Mouse (Mus musculus): ENCODE data around the gene Tctex1d1. TPM values are rescaled to one million over a fixed set of nuclear protein-coding genes. Genes with fewer than 3 reads are reported as not detected.

The Tctex1d1 gene
- polyA plus RNA-seq (2015; fragmentation: Nextera tagmentation; extraction: Ambion mirVana), result 0.80 and 0.96 TPM in 2 replicates

DNA sequence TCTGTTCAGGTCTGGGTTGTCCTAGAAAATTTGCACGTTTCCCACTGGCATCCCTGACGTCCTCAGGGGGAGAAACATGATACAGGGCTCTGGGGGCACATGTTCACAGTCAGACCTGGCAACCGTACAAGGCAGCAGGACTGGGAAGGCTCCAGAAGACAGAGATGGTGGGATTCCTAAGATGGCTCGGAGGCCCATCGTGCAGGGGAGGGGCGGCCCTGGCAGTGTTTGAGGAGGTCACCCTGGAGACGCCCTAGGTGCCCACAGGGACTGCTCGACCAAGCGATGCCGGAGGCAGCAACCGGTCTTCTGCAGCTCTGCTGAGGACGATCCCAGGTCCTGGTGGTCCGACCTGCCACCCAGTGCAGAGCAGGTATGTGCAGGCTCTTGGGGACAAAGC, at the start of gene Tctex1d1:
Gene Tctex1d1, plus strand, starts transcription at position 167 of the 400 bp plus-strand sequence.
- ATAC-seq (ENCODE audit: low read depth), result peak; percentile 54
- peaks cover 3% of the 10 kb centered on the region; the same call in 1 of the 2 replicates for H3K9me3 ChIP-seq (ENCODE audit: control insufficient read depth, low read length)
- H3K9ac ChIP-seq (ENCODE audit: low read length), result peak within 1 kb of the TSS; percentile 35; the same call in 1 of the 2 replicates
- H3K4me3 ChIP-seq (ENCODE audit: low read length), result peak within 1 kb of the TSS; percentile 38
- H3K4me2 ChIP-seq (ENCODE audit: low read depth, low read length), result peak within 1 kb of the TSS; percentile 60
- H3K27ac ChIP-seq (ENCODE audit: low read length), result no peak within 1 kb of the TSS
- no peaks in the 10 kb centered on the region for H3K36me3 ChIP-seq (ENCODE audit: control insufficient read depth, insufficient read depth, low read length)
- 0% methylated on average over 13 of the region's 13 CpGs for WGBS
- H3K27me3 ChIP-seq (ENCODE audit: control insufficient read depth, insufficient read depth, low read depth, low read length), result peaks cover 8% of the 10 kb centered on the region
- peaks cover 9% of the 10 kb centered on the region for H3K4me1 ChIP-seq (replicated peaks; ENCODE audit: control insufficient read depth, insufficient read depth, low read length)

DNA sequence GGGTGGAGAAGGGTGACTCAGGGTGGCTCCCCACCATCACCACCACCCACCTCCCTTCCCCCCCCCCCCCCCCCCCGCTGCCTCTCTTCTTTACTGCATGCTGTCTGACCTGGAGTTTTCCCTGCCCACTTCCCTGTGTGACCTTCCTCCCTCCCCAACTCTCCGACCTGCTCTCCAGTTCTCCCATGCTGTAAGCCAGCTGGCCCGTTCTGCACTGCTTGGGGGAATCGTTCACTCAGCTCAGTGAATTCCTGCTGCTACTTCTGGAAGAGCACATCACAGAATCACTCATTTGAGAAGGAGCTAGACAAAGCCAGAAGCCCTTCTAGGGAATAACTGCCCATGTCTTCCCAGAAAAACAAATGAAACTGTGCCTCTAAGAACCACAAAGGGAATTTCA, 48.9 kb upstream of the Tctex1d1 start:
- no peaks in the 10 kb centered on the region for H3K36me3 ChIP-seq (ENCODE audit: control insufficient read depth, insufficient read depth, low read length)
- WGBS, result 38% methylated on average over 3 of the region's 4 CpGs

DNA sequence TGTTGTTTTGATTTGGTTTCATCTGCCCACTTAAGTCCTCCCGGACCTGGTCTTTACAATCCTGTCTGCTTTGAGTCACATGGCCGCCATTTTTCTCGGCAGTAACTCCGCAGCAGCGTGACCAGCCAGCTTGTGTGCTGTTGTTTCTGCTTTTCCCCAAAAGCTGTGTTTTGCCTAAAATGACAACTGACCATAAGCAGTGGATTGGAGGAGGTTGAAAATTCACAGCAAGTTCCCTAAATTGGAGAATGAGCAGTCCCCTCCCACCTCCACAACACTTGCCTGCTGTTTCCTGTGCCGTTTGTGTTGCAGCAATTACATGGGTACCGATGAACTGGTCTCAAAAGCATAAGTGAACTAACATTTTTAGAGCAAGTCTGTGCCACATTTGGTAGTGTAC, 47.7 kb upstream of the Tctex1d1 start:
- H3K9me3 ChIP-seq (ENCODE audit: control insufficient read depth, low read length), result no peaks in the 10 kb centered on the region
- no peaks in the 10 kb centered on the region for H3K4me1 ChIP-seq (replicated peaks; ENCODE audit: control insufficient read depth, insufficient read depth, low read length)
- no peak for ATAC-seq (ENCODE audit: low read depth)
- H3K36me3 ChIP-seq (ENCODE audit: control insufficient read depth, insufficient read depth, low read length), result no peaks in the 10 kb centered on the region
- WGBS, result 89% methylated on average over 7 of the region's 7 CpGs
- no peaks in the 10 kb centered on the region for H3K27me3 ChIP-seq (ENCODE audit: control insufficient read depth, insufficient read depth, low read depth, low read length)
- no peak overlapping the region for H3K4me3 ChIP-seq (ENCODE audit: low read length)
- no peak overlapping the region for H3K27ac ChIP-seq (ENCODE audit: low read length)
- H3K9ac ChIP-seq (ENCODE audit: low read length), result no peak overlapping the region
- H3K4me2 ChIP-seq (ENCODE audit: low read depth, low read length), result no peak overlapping the region

More for the DNA sequence above, 48.9 kb upstream of the Tctex1d1 start:
- Histone ChIP-seq H3K4me1 (replicated peaks; ENCODE audit: control insufficient read depth, insufficient read depth, low read length) (no peaks in the 10 kb centered on the region), H3K4me3 (ENCODE audit: low read length) (no peak overlapping the region), H3K27me3 (ENCODE audit: control insufficient read depth, insufficient read depth, low read depth, low read length) (no peaks in the 10 kb centered on the region), H3K27ac (ENCODE audit: low read length) (no peak overlapping the region), H3K9me3 (ENCODE audit: control insufficient read depth, low read length) (no peaks in the 10 kb centered on the region), H3K9ac (ENCODE audit: low read length) (no peak overlapping the region), H3K4me2 (ENCODE audit: low read depth, low read length) (no peak overlapping the region)
- no peak for ATAC-seq (ENCODE audit: low read depth)

DNA sequence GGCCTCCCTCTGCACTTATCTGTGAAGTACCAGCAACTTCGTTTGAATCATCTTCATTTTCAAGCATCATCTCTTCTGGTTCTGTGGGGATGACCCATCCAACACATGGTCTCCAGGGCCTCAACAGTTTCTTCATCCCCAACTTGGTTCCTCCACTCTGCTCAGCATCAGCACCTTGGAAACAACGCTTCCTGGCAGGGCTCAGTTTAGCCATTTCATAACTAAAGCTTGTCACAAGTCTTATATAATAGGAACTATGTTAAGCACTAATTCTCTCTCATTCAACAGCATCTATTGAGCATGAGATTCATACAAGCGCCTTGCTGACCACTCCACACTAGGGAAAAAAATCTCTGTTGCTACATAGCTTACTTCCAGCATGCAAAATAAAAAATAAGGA, 38.1 kb upstream of the Tctex1d1 start:
- no peak for ATAC-seq (ENCODE audit: low read depth)

DNA sequence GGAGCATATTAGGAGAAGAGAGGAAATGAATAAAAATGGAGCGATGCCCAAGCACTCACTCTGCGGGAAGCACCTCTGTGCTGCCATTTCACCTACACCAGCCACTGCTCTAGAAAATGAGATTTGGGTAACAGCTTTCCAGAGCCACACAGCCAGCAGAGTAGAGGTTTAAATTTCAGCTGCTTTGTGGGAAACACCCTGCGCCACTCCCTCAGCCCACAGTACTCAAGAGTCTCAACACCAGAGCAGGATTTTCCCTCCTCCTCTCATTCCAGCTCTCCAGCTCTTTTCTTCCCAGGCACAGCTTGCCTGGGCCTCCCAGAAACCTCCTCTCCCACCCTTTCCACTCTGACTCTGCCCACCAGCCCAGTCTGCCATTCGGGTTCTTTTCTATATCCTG, 37.7 kb upstream of the Tctex1d1 start:
- H3K27me3 ChIP-seq (ENCODE audit: control insufficient read depth, insufficient read depth, low read depth, low read length), result no peaks in the 10 kb centered on the region
- H3K27ac ChIP-seq (ENCODE audit: low read length), result no peak overlapping the region
- no peaks in the 10 kb centered on the region for H3K36me3 ChIP-seq (ENCODE audit: control insufficient read depth, insufficient read depth, low read length)
- H3K4me3 ChIP-seq (ENCODE audit: low read length), result no peak overlapping the region
- H3K9me3 ChIP-seq (ENCODE audit: control insufficient read depth, low read length), result no peaks in the 10 kb centered on the region
- H3K4me2 ChIP-seq (ENCODE audit: low read depth, low read length), result no peak overlapping the region
- no peak for ATAC-seq (ENCODE audit: low read depth)
- no peaks in the 10 kb centered on the region for H3K4me1 ChIP-seq (replicated peaks; ENCODE audit: control insufficient read depth, insufficient read depth, low read length)
- 77% methylated on average over 4 of the region's 4 CpGs for WGBS
- H3K9ac ChIP-seq (ENCODE audit: low read length), result no peak overlapping the region

More for the DNA sequence above, 38.1 kb upstream of the Tctex1d1 start:
- no peaks in the 10 kb centered on the region for H3K9me3 ChIP-seq (ENCODE audit: control insufficient read depth, low read length)
- H3K36me3 ChIP-seq (ENCODE audit: control insufficient read depth, insufficient read depth, low read length), result no peaks in the 10 kb centered on the region
- H3K4me3 ChIP-seq (ENCODE audit: low read length), result no peak overlapping the region
- H3K4me1 ChIP-seq (replicated peaks; ENCODE audit: control insufficient read depth, insufficient read depth, low read length), result no peaks in the 10 kb centered on the region
- H3K4me2 ChIP-seq (ENCODE audit: low read depth, low read length), result no peak overlapping the region
- H3K9ac ChIP-seq (ENCODE audit: low read length), result no peak overlapping the region
- no peaks in the 10 kb centered on the region for H3K27me3 ChIP-seq (ENCODE audit: control insufficient read depth, insufficient read depth, low read depth, low read length)
- H3K27ac ChIP-seq (ENCODE audit: low read length), result no peak overlapping the region
- WGBS, result 73% methylated on average over 3 of the region's 3 CpGs

DNA sequence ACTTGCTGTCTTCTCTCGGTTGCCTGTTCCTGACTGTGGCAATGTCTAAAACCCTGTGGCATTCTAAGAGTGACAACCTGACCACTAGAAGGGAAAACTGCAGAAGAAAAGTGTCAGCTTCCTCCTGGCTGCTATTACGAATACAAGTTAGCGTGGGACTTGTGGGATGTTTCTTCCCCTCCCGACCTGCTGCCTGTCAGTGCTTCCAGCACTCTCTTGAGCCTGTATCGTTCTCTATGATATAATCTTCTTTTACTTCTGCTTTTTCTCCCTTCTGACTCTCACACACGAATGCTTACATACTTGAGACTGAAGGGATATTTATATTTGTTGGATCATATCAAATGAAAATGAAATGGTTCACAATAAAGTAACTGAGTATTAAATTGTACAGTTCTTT, 34.1 kb upstream of the Tctex1d1 start:
- Histone ChIP-seq H3K4me1 (replicated peaks; ENCODE audit: control insufficient read depth, insufficient read depth, low read length) (no peaks in the 10 kb centered on the region), H3K4me2 (ENCODE audit: low read depth, low read length) (no peak overlapping the region), H3K27me3 (ENCODE audit: control insufficient read depth, insufficient read depth, low read depth, low read length) (no peaks in the 10 kb centered on the region), H3K36me3 (ENCODE audit: control insufficient read depth, insufficient read depth, low read length) (no peaks in the 10 kb centered on the region), H3K9me3 (ENCODE audit: control insufficient read depth, low read length) (no peaks in the 10 kb centered on the region), H3K9ac (ENCODE audit: low read length) (no peak overlapping the region), H3K27ac (ENCODE audit: low read length) (no peak overlapping the region), H3K4me3 (ENCODE audit: low read length) (no peak overlapping the region)
- 61% methylated on average over 6 of the region's 6 CpGs for WGBS
- ATAC-seq (ENCODE audit: low read depth), result no peak

DNA sequence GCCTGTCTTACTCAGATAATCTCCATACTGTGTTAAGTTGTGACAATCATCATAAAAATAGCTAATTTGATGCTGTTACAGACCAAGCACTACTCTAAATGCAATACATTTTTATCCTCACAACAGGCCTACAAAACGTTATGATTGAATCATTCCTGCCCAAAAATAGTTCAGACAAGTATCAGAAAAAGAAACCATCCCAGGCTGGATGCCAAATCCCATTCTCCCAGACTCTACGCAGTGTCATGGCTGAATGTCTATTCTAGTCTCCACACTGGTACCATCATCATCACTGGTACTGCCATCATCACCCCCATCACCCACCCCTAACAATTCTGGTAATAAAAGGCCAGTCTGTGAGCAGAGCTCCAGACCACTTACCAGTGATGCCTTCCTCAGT, 25.9 kb upstream of the Tctex1d1 start:
- no peak overlapping the region for H3K27ac ChIP-seq (ENCODE audit: low read length)
- H3K4me1 ChIP-seq (replicated peaks; ENCODE audit: control insufficient read depth, insufficient read depth, low read length), result 0 out of 2 replicates have a peak, but pooled peaks cover 2% of the 10 kb centered on the region
- no peaks in the 10 kb centered on the region for H3K9me3 ChIP-seq (ENCODE audit: control insufficient read depth, low read length)
- H3K9ac ChIP-seq (ENCODE audit: low read length), result no peak overlapping the region
- H3K36me3 ChIP-seq (ENCODE audit: control insufficient read depth, insufficient read depth, low read length), result no peaks in the 10 kb centered on the region
- 52% methylated on average over 2 of the region's 2 CpGs for WGBS
- ATAC-seq (ENCODE audit: low read depth), result no peak
- no peaks in the 10 kb centered on the region for H3K27me3 ChIP-seq (ENCODE audit: control insufficient read depth, insufficient read depth, low read depth, low read length)
- no peak overlapping the region for H3K4me2 ChIP-seq (ENCODE audit: low read depth, low read length)
- H3K4me3 ChIP-seq (ENCODE audit: low read length), result no peak overlapping the region

DNA sequence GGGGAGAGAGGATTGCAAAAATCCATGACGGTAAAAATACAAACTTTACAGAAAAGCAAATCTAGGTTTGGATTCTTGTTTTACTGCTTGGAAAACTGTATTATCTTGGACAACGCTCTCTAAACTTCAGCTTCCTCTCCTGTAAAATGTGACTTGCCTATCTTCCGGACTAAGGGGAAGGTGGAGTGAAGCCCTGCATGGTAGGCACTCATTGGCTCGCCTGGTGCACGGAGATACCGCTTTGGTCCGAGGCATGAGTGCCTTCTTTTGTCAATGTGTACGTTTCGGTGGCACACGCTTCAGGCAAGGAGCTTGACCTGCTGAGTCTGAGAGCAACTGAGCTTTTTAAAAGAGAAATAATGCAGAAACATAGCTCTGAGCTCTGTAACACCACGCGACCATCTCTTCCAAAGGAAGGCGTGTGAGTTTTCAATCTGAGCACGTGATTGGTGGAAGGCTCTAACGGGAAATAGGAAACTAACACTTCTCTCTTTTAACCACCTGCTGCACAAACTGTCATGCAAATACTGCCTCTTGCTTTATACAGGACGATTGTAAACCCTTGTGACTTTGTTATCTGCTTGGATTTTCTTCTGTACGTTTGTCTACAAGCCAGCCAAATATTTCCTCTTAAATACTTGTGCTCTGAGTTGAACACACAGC, 23.0 kb upstream of the Tctex1d1 start:
- no peak for ATAC-seq (ENCODE audit: low read depth)
- Histone ChIP-seq H3K4me2 (ENCODE audit: low read depth, low read length) (peak overlapping the region; percentile 39), H3K4me3 (ENCODE audit: low read length) (no peak overlapping the region)

DNA sequence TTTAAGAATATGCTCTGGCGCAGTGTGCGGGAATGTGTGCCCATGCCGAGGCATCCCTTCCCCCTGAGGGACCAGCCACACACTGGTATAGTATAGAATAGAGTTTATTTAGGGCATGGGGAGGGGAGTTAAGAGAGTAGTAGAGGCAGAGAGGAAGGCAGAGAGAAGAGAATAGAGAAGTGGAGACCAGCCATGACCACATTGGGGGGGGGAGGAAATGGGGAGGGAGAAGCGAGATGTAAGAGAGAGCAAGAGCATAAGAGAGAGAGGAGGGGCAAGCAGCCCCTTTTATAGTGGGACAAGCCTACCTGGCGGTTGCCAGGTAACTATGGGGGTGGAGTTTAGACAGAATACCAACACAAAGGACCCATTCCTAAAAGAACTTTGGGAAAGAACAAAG, 19.0 kb upstream of the Tctex1d1 start:
- ATAC-seq (ENCODE audit: low read depth), result no peak
- 80% methylated on average over 5 of the region's 5 CpGs for WGBS

More for the DNA sequence above, 23.0 kb upstream of the Tctex1d1 start:
- H3K9me3 ChIP-seq (ENCODE audit: control insufficient read depth, low read length), result no peaks in the 10 kb centered on the region
- H3K36me3 ChIP-seq (ENCODE audit: control insufficient read depth, insufficient read depth, low read length), result no peaks in the 10 kb centered on the region
- H3K9ac ChIP-seq (ENCODE audit: low read length), result no peak overlapping the region
- 0 out of 2 replicates have a peak, but pooled peaks cover 2% of the 10 kb centered on the region for H3K4me1 ChIP-seq (replicated peaks; ENCODE audit: control insufficient read depth, insufficient read depth, low read length)
- 59% methylated on average over 17 of the region's 17 CpGs for WGBS
- no peak overlapping the region for H3K27ac ChIP-seq (ENCODE audit: low read length)
- H3K27me3 ChIP-seq (ENCODE audit: control insufficient read depth, insufficient read depth, low read depth, low read length), result no peaks in the 10 kb centered on the region

More for the DNA sequence above, 19.0 kb upstream of the Tctex1d1 start:
- no peaks in the 10 kb centered on the region for H3K9me3 ChIP-seq (ENCODE audit: control insufficient read depth, low read length)
- H3K4me1 ChIP-seq (replicated peaks; ENCODE audit: control insufficient read depth, insufficient read depth, low read length), result 0 out of 2 replicates have a peak, but pooled peaks cover 2% of the 10 kb centered on the region
- no peak overlapping the region for H3K27ac ChIP-seq (ENCODE audit: low read length)
- H3K36me3 ChIP-seq (ENCODE audit: control insufficient read depth, insufficient read depth, low read length), result no peaks in the 10 kb centered on the region
- no peak overlapping the region for H3K4me2 ChIP-seq (ENCODE audit: low read depth, low read length)
- H3K4me3 ChIP-seq (ENCODE audit: low read length), result no peak overlapping the region
- H3K27me3 ChIP-seq (ENCODE audit: control insufficient read depth, insufficient read depth, low read depth, low read length), result no peaks in the 10 kb centered on the region
- no peak overlapping the region for H3K9ac ChIP-seq (ENCODE audit: low read length)
